Mouse (Mus musculus) cortical plate, adult 2 months (tissue): ENCODE measurements around the gene Epha4. TPM values are rescaled to one million over a fixed set of nuclear protein-coding genes. Genes with fewer than 3 reads are reported as not detected.

Source experiments
- H3K27ac ChIP-seq: fragments of 200-500 bp; 2 replicates; pipeline ENCODE4 v1.5.1; 2012; ENCODE audit warnings: low read length, control low read depth, inconsistent platforms; ENCODE audit not compliant: insufficient read depth
- H3K4me1 ChIP-seq: fragments of 200-500 bp; 2 replicates; pipeline ENCODE4 v1.6.1; 2011; ENCODE audit warnings: low read length; ENCODE audit not compliant: control insufficient read depth, insufficient read depth
- H3K4me3 ChIP-seq: fragments of 200-500 bp; 2 replicates; pipeline ENCODE4 v1.5.1; 2011; ENCODE audit warnings: mild to moderate bottlenecking, low read length, control low read depth; ENCODE audit not compliant: insufficient read depth
- CTCF ChIP-seq: fragments of 200-500 bp; IDR thresholded peaks from 2 replicates; pipeline ENCODE4 v1.5.1; 2011; ENCODE audit warnings: mild to moderate bottlenecking, control low read depth, low read length; ENCODE audit not compliant: insufficient read depth; ENCODE audit errors: extremely low read depth
- POLR2A ChIP-seq: fragments of 200-500 bp; IDR thresholded peaks from 2 replicates; pipeline ENCODE4 v1.6.1; 2011; ENCODE audit warnings: mild to moderate bottlenecking, low read length, control low read depth; ENCODE audit not compliant: insufficient read depth; ENCODE audit errors: extremely low read depth
- polyA plus RNA-seq: library from polyadenylated mRNA; depleted of rRNA; stranded (reverse); fragments of >200 nt; gene quantifications from 2 replicates; pipeline ENCODE4 v1.2.3, GENCODE M21; 2012

The Epha4 gene
- polyA plus RNA-seq, 1 experiment, result 74.5 TPM

DNA sequence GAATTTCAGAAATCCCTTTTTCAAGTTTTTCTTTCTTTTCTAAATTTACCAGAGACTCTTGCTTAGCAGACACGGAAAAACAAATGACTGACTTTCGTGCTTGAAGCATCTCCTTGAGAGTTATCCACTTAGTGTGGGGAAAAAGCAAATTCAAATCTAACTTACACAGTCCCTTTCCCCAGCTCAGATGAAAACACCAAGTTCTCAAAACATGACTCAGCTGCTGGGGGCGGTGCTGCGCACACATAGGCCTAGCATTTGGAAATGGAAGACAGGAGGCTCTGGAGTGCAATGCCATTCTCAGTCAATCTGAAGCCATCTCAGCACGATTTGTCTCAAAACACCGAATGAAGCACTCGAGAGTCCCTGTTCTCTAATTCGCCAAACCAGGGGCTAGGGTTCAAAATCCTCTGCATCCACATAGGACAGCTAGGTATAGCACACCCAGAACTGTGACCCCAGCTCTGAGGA, 11.1 kb downstream of the Epha4 start:
- Histone ChIP-seq H3K4me3 (no peak overlapping the region; the same call in 1 of the 2 replicates), H3K4me1 (peaks cover 10% of the 10 kb centered on the region), H3K27ac (no peak overlapping the region)
- TF ChIP-seq CTCF (no peak), POLR2A (peak; percentile 54; the same call in 1 of the 2 replicates)

DNA sequence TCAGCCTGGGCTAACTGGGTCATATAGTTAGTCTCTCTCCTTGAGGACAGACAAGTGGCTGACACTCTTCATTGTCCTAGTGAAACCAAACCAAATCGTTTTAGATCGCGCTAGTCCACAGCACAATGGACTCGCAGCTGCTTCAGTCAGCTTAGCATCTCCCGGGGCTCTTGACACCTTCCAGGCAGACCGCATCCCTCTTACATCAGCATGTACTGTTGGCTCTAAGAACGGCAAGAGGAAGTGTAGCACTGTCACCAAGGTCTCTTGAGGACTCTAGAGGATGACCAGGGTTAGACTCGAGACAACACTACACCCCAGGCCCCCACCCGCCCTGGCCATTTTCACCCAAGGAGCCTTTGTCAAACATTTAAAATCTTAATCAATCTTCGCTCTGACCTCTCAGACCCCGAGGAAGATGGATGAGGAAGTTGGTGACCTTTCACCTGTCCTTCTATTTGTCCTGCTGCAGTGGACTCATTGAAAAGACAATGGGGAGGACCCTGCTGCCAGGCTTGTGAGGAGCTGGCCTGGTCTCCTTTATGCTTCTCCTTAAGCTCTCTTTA, 12.3 kb downstream of the Epha4 start:
- peaks cover 10% of the 10 kb centered on the region for H3K4me1 ChIP-seq

DNA sequence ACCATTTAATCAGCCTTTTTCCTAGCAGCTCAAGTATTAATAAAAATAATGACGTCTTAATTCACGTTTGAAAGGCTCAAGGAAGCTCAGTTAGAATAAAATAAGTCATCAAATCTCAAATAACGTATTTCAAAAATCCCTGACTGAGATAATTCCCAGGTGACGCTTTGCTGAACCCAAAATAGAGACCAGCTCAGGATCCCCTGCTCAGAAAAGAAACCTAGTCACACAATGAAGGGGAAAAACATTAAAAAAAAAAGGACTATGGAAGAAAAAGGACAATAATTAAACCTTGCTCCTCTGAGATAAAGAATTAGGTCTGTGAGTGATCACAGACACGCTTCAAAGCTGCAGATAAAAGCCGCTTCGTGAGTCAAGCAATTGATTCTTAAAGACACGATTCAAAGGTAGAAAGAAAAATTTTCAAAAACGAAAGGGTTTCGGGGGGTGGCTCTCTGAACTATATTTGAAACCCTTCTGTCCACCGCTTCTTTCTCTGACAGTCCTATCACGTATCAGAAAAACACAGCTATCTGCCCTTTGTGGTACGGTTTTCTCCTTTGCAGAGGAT, 13.4 kb downstream of the Epha4 start:
- TF ChIP-seq CTCF (no peak), POLR2A (no peak)
- Histone ChIP-seq H3K27ac (no peak overlapping the region), H3K4me1 (peaks cover 10% of the 10 kb centered on the region), H3K4me3 (no peak overlapping the region)

More for the DNA sequence above, 12.3 kb downstream of the Epha4 start:
- TF ChIP-seq CTCF, result no peak
- TF ChIP-seq POLR2A, result no peak
- Histone ChIP-seq H3K4me3 (no peak overlapping the region), H3K27ac (no peak overlapping the region)

DNA sequence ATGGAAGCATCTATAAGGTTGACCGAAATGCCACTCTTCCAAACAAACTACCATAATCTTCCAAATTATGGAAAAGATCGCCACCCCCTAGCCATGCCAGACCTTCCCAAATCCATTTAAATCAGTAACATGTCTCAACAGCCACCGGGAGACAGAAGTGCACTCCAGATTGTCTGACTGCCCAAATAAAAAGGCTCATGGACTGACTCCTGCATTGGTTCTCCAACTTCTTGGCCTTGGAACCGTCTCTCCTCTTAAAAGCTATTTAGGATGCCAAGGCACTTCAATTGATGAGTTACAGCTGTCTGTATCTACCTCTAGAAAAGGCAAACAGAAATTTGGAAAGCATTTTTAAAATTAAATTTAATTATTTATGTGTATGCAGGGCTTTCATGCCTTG, 17.4 kb downstream of the Epha4 start:
- TF ChIP-seq POLR2A (no peak), CTCF (no peak)
- H3K27ac ChIP-seq, result no peak overlapping the region
- peaks cover 3% of the 10 kb centered on the region for H3K4me1 ChIP-seq
- H3K4me3 ChIP-seq, result no peak overlapping the region

DNA sequence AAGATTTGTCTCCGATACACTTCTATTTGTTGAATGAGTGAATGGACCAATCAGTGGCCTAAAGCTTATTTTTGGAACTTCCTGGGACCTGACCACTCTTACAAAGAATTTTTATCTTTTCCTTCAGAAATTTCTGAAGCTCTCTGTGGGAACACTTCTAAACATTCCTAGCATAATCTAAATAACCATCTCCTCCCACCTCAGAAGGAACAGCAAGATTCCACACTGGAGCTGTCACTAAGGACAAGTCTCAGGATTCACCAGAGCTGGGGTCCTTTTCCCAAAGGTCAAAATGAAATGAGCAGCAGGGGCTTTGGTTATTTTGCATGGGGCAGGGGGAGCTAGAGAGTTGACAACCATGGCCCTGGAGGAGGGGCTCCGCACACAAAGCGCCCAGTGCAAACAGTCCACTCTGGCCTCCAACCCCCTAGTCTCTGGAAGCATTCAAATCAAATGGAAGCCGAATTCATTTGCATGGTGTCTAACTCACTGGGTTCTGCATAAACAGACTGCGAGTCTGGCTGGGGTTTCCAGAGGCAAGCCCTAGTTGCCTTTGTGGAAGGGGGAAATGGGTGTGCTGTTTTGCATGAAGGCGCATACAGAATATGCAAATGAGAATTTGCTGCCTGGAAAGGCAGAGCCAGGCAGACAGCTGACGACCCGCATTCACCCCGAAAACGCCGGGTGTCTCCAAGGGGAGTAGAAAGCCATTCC, 18.3 kb downstream of the Epha4 start:
- H3K4me1 ChIP-seq, result no peaks in the 10 kb centered on the region; the same call in none of the 2 replicates
- no peak overlapping the region for H3K4me3 ChIP-seq
- H3K27ac ChIP-seq, result no peak overlapping the region

DNA sequence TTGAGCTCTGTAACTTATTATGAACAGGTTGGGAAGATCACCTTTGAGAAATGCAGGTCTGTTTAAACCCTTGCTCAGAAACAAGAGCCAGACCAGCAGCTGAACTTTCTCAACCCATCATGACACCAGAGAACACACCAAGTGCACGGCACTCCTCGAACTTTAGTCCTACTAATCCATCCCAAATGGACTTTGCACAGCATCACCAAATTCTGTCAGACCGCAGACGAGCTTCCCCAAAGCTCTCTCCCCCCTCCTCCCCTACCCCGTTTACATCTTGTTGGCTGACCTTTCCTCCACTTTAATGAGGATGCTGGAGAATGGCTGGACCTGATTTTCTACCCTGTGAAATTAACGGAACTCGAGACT, 19.1 kb downstream of the Epha4 start:
- no peak for TF ChIP-seq POLR2A
- no peak for TF ChIP-seq CTCF
- no peaks in the 10 kb centered on the region; the same call in 1 of the 2 replicates for H3K4me1 ChIP-seq
- no peak overlapping the region for H3K4me3 ChIP-seq
- H3K27ac ChIP-seq, result no peak overlapping the region

More for the DNA sequence above, 18.3 kb downstream of the Epha4 start:
- TF ChIP-seq CTCF (no peak), POLR2A (no peak)

DNA sequence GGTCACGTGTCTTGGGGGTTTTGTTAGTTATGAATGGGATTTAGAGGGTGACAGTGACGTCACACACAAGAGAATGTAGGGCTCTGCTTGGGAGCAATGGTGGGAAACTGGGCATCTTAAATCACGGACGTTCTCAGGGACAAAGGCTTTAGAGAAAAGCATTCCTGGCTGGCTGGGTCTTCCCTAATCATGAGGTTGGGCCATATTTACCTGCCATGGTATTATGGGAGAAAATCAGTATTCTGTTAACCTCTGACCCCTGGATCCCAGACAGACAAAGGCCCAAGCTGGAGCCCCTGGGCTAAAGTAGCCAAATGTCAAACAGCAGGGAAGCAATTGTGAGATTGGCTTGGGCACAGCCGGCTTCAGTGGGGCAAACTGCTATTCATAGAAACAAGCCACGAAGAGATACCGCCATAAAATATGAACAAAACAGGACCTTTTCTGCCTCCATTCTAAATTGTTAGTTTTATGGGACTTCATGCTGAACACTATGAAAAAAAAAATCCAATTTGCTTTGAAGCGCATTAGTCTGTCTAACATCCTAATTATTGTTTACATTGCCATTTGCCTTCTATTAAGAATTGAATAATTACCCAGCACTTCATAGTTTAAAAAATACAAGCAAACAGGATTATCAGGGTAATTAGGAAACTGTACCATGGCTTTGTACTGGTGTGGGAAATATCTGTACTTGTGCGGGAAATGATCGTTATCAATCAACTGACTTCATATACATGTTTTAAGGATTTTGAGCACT, 19.7 kb downstream of the Epha4 start:
- H3K4me3 ChIP-seq, result no peak overlapping the region
- H3K4me1 ChIP-seq, result no peaks in the 10 kb centered on the region; the same call in 1 of the 2 replicates
- no peak overlapping the region for H3K27ac ChIP-seq
- TF ChIP-seq CTCF (no peak), POLR2A (no peak)

DNA sequence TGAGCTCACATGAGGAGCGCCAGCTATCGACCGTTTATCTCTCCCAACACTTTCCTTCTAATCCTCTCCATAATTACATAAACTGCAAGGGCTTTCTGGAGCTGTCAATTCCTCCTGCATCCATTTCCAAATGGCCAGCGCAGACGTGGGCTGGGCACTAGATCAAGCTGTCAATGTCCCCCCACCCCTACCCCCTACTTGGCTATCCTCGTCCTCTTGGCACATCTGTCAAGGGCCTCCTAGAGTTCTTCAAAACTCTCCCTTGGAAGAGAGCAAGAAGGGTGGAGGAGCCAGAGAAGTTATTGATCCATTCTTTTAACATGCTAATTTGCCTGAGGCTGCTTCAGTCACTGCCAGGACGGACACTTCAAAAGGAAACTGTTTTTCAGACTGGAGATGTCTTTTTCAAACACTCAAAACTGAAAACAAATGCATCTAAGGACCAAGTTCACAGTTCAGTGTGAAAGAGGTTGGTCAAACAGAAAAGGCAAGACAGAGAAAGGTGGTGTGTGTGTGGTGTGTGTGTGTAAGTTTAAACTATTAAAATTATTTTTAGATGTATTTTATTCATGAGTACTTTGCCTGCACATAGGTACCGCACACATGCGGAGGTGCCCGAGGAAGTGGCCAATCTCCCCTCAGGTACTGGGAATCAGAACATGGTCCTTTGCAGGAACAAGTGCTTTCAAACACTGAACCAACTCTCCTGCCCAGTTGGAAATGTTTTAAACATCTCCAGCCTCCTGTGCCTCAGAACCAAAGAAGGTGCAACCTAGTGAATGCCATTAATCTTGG, 20.9 kb downstream of the Epha4 start:
- TF ChIP-seq POLR2A (no peak), CTCF (no peak)
- Histone ChIP-seq H3K4me3 (no peak overlapping the region), H3K4me1 (no peaks in the 10 kb centered on the region; the same call in 1 of the 2 replicates), H3K27ac (no peak overlapping the region)
